Mouse (Mus musculus): ENCODE data around the gene Sf3a1. TPM values are rescaled to one million over a fixed set of nuclear protein-coding genes. Genes with fewer than 3 reads are reported as not detected.

Gene Sf3a1
- 12.3 and 12.9 TPM in 2 replicates for polyA plus RNA-seq (2012; rRNA removed)

DNA sequence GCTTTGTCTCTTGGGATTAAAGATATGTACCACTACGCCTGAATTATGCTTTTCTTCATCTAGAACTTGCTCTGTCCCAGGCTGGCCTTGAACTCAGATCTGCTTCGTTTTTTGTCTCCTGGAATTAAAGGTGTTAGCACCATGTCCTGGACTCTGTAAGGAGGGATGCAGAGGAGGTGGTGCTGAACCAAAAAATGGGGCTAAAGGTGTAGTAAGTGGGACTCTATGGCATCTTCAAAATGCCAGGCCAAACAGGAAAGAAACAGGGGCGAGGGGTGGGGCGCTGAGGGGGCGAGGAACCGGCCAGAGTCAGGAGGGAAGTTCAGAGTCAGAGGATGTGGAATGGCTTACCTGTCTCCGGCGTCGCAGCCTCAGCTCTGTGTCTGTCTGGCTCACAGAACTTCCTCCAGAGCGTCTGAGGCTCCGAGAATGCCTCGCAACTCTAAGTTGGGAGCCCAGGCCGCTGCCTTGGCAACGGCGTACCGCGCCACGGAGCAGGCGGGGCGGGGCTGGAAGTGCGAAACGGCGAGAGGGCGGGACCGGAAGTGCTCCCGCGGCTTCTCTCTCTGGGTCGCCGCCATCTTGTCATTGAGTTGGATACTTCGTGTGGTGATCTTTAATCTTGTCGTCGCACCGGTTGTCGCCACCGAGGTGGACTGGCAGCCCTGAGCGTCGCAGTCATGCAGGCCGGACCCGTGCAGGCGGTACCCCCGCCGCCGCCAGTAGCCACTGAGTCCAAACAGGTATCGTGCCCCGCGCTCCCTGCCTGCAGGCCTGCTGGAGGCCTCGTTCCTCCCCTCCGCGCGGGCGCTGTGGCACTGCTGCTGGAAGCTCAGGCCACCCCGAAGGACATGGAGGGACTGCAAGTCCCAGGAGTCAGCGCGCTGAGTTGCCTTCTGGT is at the start of gene Sf3a1, which contains the start of gene Ccdc157:
Gene Sf3a1, plus strand, starts transcription at position 543 of the 901 bp plus-strand sequence.
Gene Ccdc157, minus strand, starts transcription at position 486 of the 901 bp plus-strand sequence.

DNA sequence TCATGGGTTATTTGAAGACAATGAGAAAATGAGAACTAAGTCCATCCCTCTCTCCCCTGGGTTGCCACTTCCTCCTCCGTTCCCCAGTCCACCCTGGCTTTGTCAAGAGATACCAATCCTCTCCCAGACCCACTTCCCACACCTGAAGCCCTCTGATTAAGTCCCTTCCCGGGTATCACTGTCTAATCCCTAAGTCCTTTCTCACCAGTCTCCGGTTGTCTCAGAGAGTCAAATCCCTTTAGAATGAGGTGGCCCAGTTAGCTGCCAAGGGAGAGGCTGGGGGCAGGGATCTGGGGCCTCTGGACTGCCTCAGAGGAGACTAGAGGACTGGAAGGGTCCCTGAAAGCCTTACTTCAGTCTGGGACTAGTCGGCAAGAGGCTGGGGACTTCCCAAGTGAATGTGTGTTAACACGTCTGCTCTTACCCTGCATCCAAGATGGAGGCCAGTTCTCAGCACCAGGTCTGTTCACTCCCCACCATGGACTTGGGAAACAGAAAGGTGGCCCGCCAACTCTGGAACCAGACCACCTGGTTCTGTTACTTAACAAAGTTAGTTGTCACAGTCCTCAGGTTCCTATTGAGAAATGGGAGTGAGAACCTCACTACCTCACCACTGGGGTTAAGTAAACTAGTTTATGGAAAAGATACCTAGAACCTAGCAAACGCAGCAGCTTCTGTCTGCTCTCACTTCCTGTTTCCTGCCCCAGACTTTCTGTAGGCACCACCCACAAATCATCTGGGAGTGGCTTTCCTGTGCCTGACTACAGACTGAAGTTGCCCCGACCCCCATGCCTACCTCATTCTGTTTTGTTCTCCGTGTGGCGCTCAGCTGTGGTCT is 37.2 kb upstream of the Sf3a1 start, which contains the start of gene Sec14l2:
Gene Sec14l2, minus strand, starts transcription at position 674 of the 838 bp plus-strand sequence.

DNA sequence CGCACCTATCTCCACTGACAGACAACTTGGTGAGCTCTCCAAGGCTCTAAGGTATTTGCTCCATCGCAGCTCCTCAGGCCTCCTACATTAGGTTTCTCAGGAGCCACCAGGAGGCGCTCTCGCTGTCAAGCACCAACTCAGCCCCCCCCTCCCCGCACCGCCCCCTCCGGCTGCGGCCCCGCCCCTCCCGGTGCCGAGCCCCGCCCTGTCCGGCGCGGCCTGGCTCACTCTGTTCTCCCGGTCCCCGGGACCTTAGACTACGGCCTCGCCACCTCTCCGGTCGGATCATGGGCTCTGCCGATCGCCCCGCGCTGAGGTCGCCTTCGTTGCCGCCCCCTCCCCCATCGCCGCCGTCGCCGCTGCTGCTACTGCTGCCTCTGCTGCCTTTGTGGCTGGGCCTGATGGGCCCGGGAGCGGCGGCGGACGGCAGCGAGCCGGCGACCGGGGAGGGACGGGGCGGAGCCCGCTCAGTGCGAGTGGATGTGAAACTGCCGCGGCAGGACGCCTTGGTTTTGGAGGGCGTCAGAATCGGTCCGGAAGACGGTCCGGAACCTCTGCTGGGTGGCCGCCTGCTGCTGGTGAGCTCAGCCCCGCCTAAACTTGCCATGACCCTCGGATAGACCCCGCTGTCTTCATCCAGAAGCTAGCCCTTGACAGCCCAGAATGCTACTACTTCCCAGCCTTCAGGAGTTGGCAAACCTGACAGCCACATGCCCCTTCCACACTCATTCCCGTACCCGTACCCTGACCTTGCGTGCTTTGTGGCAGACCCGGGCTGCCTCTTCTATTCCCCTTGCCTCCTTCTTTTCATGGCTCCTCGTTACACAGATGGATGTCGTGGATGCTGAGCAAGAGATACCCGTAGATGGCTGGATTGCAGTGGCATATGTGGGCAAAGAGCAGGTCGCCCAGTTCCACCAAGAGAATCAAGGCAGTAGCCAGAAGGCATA is 24.9 kb upstream of the Sf3a1 start, which contains the start of gene Rnf215:
Gene Rnf215, plus strand, starts transcription at position 217 of the 950 bp plus-strand sequence.

DNA sequence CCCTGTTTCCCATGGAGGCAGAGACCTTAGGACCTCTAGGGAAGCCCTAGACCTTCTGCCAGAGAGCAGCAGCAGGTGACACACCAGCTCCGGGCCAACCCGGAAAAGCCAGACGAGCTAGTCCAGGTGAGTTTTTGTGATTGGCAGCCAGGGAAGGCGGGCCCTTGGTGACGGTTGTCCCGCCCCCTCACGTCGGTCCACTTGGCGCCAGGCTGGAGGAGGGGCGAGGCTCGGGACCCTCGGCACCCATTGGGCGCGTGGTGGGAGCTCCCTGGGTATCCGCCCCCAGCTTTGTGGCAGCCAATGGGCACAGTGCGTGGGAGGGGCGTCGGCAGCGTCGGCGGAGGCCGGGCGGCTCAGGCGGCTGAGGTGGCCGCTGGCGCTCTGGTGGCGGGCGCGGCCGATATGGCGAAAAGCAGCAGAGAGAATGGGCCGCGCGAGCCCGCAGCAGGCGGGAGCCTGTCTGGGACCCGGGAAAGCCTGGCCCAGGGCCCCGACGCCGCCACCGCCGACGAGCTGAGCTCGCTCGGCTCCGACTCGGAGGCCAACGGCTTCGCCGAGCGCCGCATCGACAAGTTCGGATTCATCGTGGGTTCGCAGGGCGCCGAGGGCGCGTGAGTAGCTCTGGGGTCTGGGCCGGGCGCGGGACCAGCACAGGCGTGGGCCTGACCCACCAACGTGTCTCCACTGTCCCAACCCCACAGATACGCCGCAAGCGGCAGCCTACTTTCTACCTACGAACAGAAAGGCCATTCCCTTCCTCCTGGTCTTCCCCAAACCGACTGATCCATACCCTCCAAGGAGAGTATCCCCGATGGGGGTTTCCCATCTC is 26.6 kb downstream of the Sf3a1 start, which contains the start of gene Tbc1d10a:
Gene Tbc1d10a, plus strand, starts transcription at position 304 of the 832 bp plus-strand sequence.

DNA sequence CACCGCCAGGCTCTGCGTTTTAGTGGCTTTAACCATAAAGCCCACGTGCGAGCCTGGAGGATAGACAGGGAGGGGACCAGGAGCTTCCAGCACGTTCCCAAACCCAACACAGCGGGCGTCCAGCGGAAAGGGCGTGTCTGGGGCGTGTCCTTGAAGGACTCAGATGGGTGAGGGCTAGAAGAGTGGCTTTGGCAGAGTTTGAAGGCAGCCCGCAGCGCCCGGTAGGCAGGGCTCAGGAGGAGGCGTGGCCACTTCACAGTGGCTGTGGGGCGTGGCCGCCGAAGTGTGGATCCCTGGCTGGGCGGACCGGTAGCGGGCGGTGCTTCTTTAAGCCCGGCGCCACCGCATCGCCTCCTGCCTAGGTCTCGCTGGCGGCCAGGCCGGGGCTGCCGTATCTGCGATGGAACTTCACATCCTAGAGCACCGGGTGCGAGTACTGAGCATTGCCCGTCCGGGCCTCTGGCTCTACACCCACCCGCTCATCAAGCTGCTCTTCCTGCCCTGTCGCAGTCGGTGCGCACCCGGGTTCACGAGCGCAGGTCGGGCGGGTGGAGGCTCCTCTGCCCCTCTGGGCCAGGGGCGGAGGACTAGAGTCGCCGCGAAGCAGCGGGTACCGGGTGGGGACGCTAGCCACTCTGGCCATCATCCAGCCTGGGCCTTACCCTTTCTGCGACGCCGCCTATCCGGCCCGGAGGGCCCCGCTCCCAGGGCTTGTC is 57.9 kb downstream of the Sf3a1 start, which contains the start of gene Castor1:
Gene Castor1, plus strand, starts transcription at position 312 of the 716 bp plus-strand sequence.

Other genes starting within 250 kb of the Sf3a1 start
- gene Slc35e4, start 245.7 kb upstream of the Sf3a1 start, polyA plus RNA-seq (2012; rRNA removed): 8.5 and 12.9 TPM in 2 replicates
- gene Tcn2, start 228.2 kb upstream of the Sf3a1 start, polyA plus RNA-seq (2012; rRNA removed): 50.1 and 51.5 TPM in 2 replicates
- gene Pes1, start 196.4 kb upstream of the Sf3a1 start, polyA plus RNA-seq (2012; rRNA removed): 14.7 and 20.1 TPM in 2 replicates
- gene 4930556J24Rik, start 183.6 kb upstream of the Sf3a1 start, polyA plus RNA-seq (2012; rRNA removed): 0.06 TPM in 1 of 2 replicates, not detected in the other
- gene Gal3st1, start 176.7 kb upstream of the Sf3a1 start, polyA plus RNA-seq (2012; rRNA removed): 206 and 249 TPM in 2 replicates
- gene Sec14l4, start 128.9 kb upstream of the Sf3a1 start, polyA plus RNA-seq (2012; rRNA removed): 5.1 and 5.4 TPM in 2 replicates
- not detected in 2 replicates for gene Sec14l3, start 95.5 kb upstream of the Sf3a1 start, polyA plus RNA-seq (2012; rRNA removed)
- 22.0 and 31.2 TPM in 2 replicates for gene Mtfp1, start 64.9 kb upstream of the Sf3a1 start, polyA plus RNA-seq (2012; rRNA removed)
- gene Sec14l2, start 36.9 kb upstream of the Sf3a1 start, polyA plus RNA-seq (2012; rRNA removed): 0.34 and 0.81 TPM in 2 replicates
- 12.9 and 13.4 TPM in 2 replicates for gene Rnf215, start 25.1 kb upstream of the Sf3a1 start, polyA plus RNA-seq (2012; rRNA removed)
- 2.2 and 2.9 TPM in 2 replicates for gene Ccdc157, start 57 bp upstream of the Sf3a1 start, polyA plus RNA-seq (2012; rRNA removed)
- 40.3 and 50.5 TPM in 2 replicates for gene Tbc1d10a, start 26.4 kb downstream of the Sf3a1 start, polyA plus RNA-seq (2012; rRNA removed)
- gene Castor1, start 57.9 kb downstream of the Sf3a1 start, polyA plus RNA-seq (2012; rRNA removed): 9.6 and 11.2 TPM in 2 replicates
- 0.13 and 0.26 TPM in 2 replicates for gene Osm, start 76.1 kb downstream of the Sf3a1 start, polyA plus RNA-seq (2012; rRNA removed)
- gene Lif, start 97.2 kb downstream of the Sf3a1 start, polyA plus RNA-seq (2012; rRNA removed): 0.38 and 0.77 TPM in 2 replicates

Measured in stomach, adult 2 months (tissue).